Mouse (Mus musculus) MEL (cell line): ENCODE results near the gene Polr3b. TPM values are rescaled to one million over a fixed set of nuclear protein-coding genes. Genes with fewer than 3 reads are reported as not detected.

Source experiments
- DNase-seq: peaks from one replicate; pipeline ENCODE4 v3.0.0; 2011; ENCODE audit warnings: low read depth, low spot score
- H3K27ac ChIP-seq: 2 replicates; pipeline ENCODE4 v1.5.1; 2012; ENCODE audit warnings: low read depth, mild to moderate bottlenecking, control low read depth, low read length, moderate library complexity; ENCODE audit not compliant: control insufficient read depth
- H3K27me3 ChIP-seq, 2 experiments: fragments of 150-350 bp in 1 of 2; sonication (generic) in 1 of 2; 2 replicates each; pipeline ENCODE4 v1.6.1; 2012; ENCODE audit warnings: low read length in 2 of 2, mild to moderate bottlenecking in 2 of 2, improper control_type of control experiment in 1 of 2, moderate library complexity in 1 of 2; ENCODE audit not compliant: insufficient read depth in 2 of 2, control insufficient read depth in 1 of 2
- H3K36me3 ChIP-seq, 2 experiments: 2 replicates each; pipeline ENCODE4 v1.6.1; 2012 to 2014; ENCODE audit warnings: low read length in 2 of 2, improper control_type of control experiment in 1 of 2, inconsistent platforms in 1 of 2, mild to moderate bottlenecking in 1 of 2; ENCODE audit not compliant: insufficient read depth in 2 of 2, control insufficient read depth in 1 of 2
- H3K4me1 ChIP-seq, 2 experiments: fragments of 150-350 bp in 1 of 2; sonication (generic) in 1 of 2; 2 replicates each; pipeline ENCODE4 v1.6.1; 2012; ENCODE audit warnings: low read length in 2 of 2, improper control_type of control experiment in 1 of 2, mild to moderate bottlenecking in 1 of 2; ENCODE audit not compliant: insufficient read depth in 2 of 2, control insufficient read depth in 1 of 2
- H3K4me3 ChIP-seq, 2 experiments: fragments of 150-350 bp in 1 of 2; sonication (generic) in 1 of 2; 2 replicates each; pipeline ENCODE4 v1.5.1; 2012; ENCODE audit warnings: low read depth in 2 of 2, low read length in 2 of 2, mild to moderate bottlenecking in 2 of 2, moderate library complexity in 2 of 2, control low read depth in 1 of 2, improper control_type of control experiment in 1 of 2; ENCODE audit not compliant: control insufficient read depth in 1 of 2, insufficient read depth in 1 of 2
- H3K79me2 ChIP-seq: 2 replicates; pipeline ENCODE4 v1.6.1; 2012; ENCODE audit warnings: mild to moderate bottlenecking, low read length, moderate library complexity; ENCODE audit not compliant: control insufficient read depth, poor library complexity, insufficient read depth
- H3K9ac ChIP-seq: 2 replicates; pipeline ENCODE4 v1.6.1; 2012; ENCODE audit warnings: low read depth, mild to moderate bottlenecking, control low read depth, low read length, moderate library complexity; ENCODE audit not compliant: control insufficient read depth, poor library complexity, severe bottlenecking
- H3K9me3 ChIP-seq: fragments of 150-350 bp; sonication (generic); replicated peaks from 2 replicates; pipeline ENCODE4 v1.6.1; 2012; ENCODE audit warnings: mild to moderate bottlenecking, low read length, improper control_type of control experiment, moderate library complexity; ENCODE audit not compliant: insufficient read depth
- BHLHE40 ChIP-seq: IDR thresholded peaks from 2 replicates; pipeline ENCODE4 v1.6.1; 2012; ENCODE audit warnings: low read depth, mild to moderate bottlenecking, inconsistent platforms, low read length, improper control_type of control experiment, borderline replicate concordance
- CHD1 ChIP-seq: IDR thresholded peaks from 2 replicates; pipeline ENCODE4 v1.6.1; 2012; ENCODE audit warnings: low read depth, mild to moderate bottlenecking, inconsistent platforms, low read length, improper control_type of control experiment
- E2F4 ChIP-seq: IDR thresholded peaks from 2 replicates; pipeline ENCODE4 v1.6.1; 2011; ENCODE audit warnings: low read depth, low read length, improper control_type of control experiment, borderline replicate concordance
- ELF1 ChIP-seq: IDR thresholded peaks from 2 replicates; pipeline ENCODE4 v1.6.1; 2014; ENCODE audit warnings: low read depth, mild to moderate bottlenecking, inconsistent platforms, low read length, improper control_type of control experiment, moderate library complexity
- ETS1 ChIP-seq: IDR thresholded peaks from 2 replicates; pipeline ENCODE4 v1.6.1; 2012; ENCODE audit warnings: low read depth, mild to moderate bottlenecking, inconsistent platforms, low read length, improper control_type of control experiment, moderate library complexity
- GABPA ChIP-seq: IDR thresholded peaks from 2 replicates; pipeline ENCODE4 v1.6.1; 2012; ENCODE audit warnings: low read depth, mild to moderate bottlenecking, inconsistent platforms, low read length, improper control_type of control experiment, moderate library complexity
- JUND ChIP-seq: IDR thresholded peaks from 2 replicates; pipeline ENCODE4 v1.6.1; 2011; ENCODE audit warnings: low read depth, mild to moderate bottlenecking, improper control_type of control experiment, low read length
- MAZ ChIP-seq: IDR thresholded peaks from 2 replicates; pipeline ENCODE4 v1.6.1; 2012; ENCODE audit warnings: low read depth, mild to moderate bottlenecking, inconsistent platforms, low read length, improper control_type of control experiment
- MYC ChIP-seq: IDR thresholded peaks from 2 replicates; pipeline ENCODE4 v1.6.1; 2011; ENCODE audit warnings: low read depth, mild to moderate bottlenecking, low read length, improper control_type of control experiment, moderate library complexity
- POLR2AphosphoS2 ChIP-seq: IDR thresholded peaks from 2 replicates; pipeline ENCODE4 v1.6.1; 2011; ENCODE audit warnings: low read length, improper control_type of control experiment
- RCOR1 ChIP-seq: IDR thresholded peaks from 2 replicates; pipeline ENCODE4 v1.6.1; 2012; ENCODE audit warnings: low read depth, mild to moderate bottlenecking, inconsistent platforms, low read length, improper control_type of control experiment
- SIN3A ChIP-seq: IDR thresholded peaks from 2 replicates; pipeline ENCODE4 v1.6.1; 2012; ENCODE audit warnings: low read length, improper control_type of control experiment, inconsistent platforms
- SMC3 ChIP-seq: IDR thresholded peaks from 2 replicates; pipeline ENCODE4 v1.6.1; 2011; ENCODE audit warnings: low read depth, low read length, improper control_type of control experiment
- TAL1 ChIP-seq: IDR thresholded peaks from 2 replicates; pipeline ENCODE4 v1.6.1; 2012; ENCODE audit warnings: mild to moderate bottlenecking, inconsistent platforms, low read length, moderate library complexity, mixed read lengths
- TBP ChIP-seq: IDR thresholded peaks from 2 replicates; pipeline ENCODE4 v1.8.0; 2011; ENCODE audit warnings: low read depth, low read length, improper control_type of control experiment
- USF1 ChIP-seq: IDR thresholded peaks from 2 replicates; pipeline ENCODE4 v1.6.1; 2014; ENCODE audit warnings: low read depth, mild to moderate bottlenecking, inconsistent platforms, low read length, improper control_type of control experiment, moderate library complexity
- USF2 ChIP-seq, 2 experiments: IDR thresholded peaks; 2 replicates each; pipeline ENCODE4 v1.6.1; 2011 to 2012; ENCODE audit warnings: improper control_type of control experiment in 2 of 2, low read length in 2 of 2, borderline replicate concordance in 1 of 2, inconsistent platforms in 1 of 2, low read depth in 1 of 2, mild to moderate bottlenecking in 1 of 2; ENCODE audit not compliant: insufficient read depth in 1 of 2
- ZC3H11A ChIP-seq: IDR thresholded peaks from 2 replicates; pipeline ENCODE4 v1.6.1; 2012; ENCODE audit warnings: low read depth, mild to moderate bottlenecking, inconsistent platforms, low read length, improper control_type of control experiment
- ZKSCAN1 ChIP-seq: IDR thresholded peaks from 2 replicates; pipeline ENCODE4 v1.6.1; 2012; ENCODE audit warnings: low read depth, mild to moderate bottlenecking, inconsistent platforms, low read length, improper control_type of control experiment, moderate library complexity
- ZNF384 ChIP-seq: IDR thresholded peaks from 2 replicates; pipeline ENCODE4 v1.6.1; 2012; ENCODE audit warnings: low read depth, mild to moderate bottlenecking, inconsistent platforms, low read length, improper control_type of control experiment
- polyA plus RNA-seq, 2 experiments: library from polyadenylated mRNA; stranded (reverse) in 1 of 2; unstranded in 1 of 2; fragments of >175 nt in 1 of 2; fragments of >200 nt in 1 of 2; gene quantifications; 2 replicates each; pipeline versions ENCODE4 v1.2.1 to v1.2.4; 2012; ENCODE audit warnings: low replicate concordance in 2 of 2, low read depth in 1 of 2; ENCODE audit not compliant: insufficient read length in 2 of 2, insufficient read depth in 1 of 2, missing spikeins in 1 of 2
- total RNA-seq: library from RNA; depleted of rRNA; stranded (reverse); fragments of 300-350 nt; gene quantifications from 2 replicates; pipeline ENCODE4 v1.2.3, GENCODE M21; 2012

Polr3b gene
- total and polyA plus RNA-seq, 3 experiments: 19.8 to 24.2 TPM; not detected in 1

- H3K4me3 ChIP-seq: no peak overlapping the region
- H3K27ac ChIP-seq: no peak overlapping the region
- H3K9ac ChIP-seq: no peak overlapping the region
- H3K9me3 ChIP-seq: no peaks in the 10 kb centered on the region
- H3K27me3 ChIP-seq: peaks cover 0 to 1% of the 10 kb centered on the region in 2 experiments; a peak in 1 of 4 replicates
- H3K4me1 ChIP-seq: no peaks in the 10 kb centered on the region
- H3K36me3 ChIP-seq: no peaks in the 10 kb centered on the region
- no peak for TF ChIP-seq ELF1
- H3K79me2 ChIP-seq: no peaks in the 10 kb centered on the region
- DNase-seq: no peak
These were observed 136.0 kb downstream of the Polr3b start for GRCm38 (mm10) chr10:84758200-84758468.

DNA sequence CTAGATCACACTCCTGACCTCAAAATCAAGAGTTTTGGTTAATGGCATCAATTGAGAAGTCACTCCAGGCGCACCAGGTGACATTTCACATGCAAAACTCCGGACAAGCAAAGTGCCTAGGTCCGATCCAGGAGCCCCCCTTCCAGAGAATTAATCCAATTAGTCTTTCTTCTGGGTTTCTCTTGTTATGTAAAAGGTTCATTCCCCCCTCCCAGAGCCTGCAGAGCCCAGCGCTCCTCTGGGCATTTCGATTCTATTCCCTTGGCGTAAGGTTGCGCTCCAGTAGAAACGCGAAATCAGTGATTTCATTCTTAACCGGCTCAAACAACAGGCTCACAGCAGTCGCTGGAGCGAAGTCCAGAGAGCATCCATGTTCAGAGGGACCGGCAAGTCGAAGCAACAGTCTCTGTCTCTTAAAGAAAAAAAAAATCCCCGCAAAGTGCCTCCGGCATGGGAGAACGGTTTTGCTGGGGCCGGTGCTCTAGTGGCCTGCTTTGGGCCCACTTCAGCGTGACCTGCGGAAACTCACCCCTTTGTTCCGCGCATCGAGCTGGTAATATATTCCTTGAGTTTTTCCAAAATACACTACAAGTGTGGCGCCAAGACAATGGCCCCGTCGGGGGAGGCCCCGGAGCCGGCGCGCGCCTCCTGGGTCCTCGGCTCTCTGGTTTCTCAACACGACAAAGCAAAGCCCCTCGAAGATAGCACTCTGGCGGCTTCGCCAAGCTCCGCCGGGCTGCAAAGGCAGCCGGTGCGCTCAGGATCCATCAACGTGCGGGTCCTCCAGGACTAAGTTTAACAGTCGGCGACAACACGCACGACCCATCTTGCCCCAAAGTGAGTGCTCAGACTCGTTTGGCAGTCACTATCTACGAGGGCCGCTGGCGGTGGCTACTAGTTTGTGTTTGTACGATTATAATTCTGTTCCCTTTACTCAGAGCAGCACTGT is 136.7 kb downstream of the Polr3b start:
- no peaks in the 10 kb centered on the region for H3K36me3 ChIP-seq
- H3K4me1 ChIP-seq: no peaks in the 10 kb centered on the region
- H3K9me3 ChIP-seq: no peaks in the 10 kb centered on the region
- peaks cover 0 to 1% of the 10 kb centered on the region in 2 experiments; a peak in 1 of 4 replicates for H3K27me3 ChIP-seq
- no peak overlapping the region for H3K4me3 ChIP-seq
- H3K9ac ChIP-seq: no peak overlapping the region
- no peaks in the 10 kb centered on the region for H3K79me2 ChIP-seq
- H3K27ac ChIP-seq: no peak overlapping the region
- DNase-seq: no peak
- no peak for TF ChIP-seq ZC3H11A
- TF ChIP-seq GABPA: no peak
- no peak for TF ChIP-seq POLR2AphosphoS2
- no peak for TF ChIP-seq ZKSCAN1
- no peak for TF ChIP-seq BHLHE40
- TF ChIP-seq USF1: no peak
- no peak for TF ChIP-seq MAZ
- no peak for TF ChIP-seq E2F4
- TF ChIP-seq TAL1: no peak
- TF ChIP-seq ZNF384: no peak
- TF ChIP-seq SIN3A: no peak
- TF ChIP-seq TBP: no peak
- TF ChIP-seq MYC: no peak
- TF ChIP-seq SMC3: no peak
- TF ChIP-seq CHD1: no peak
- TF ChIP-seq JUND: no peak
- no peak for TF ChIP-seq ETS1
- TF ChIP-seq USF2 (IDR thresholded peaks at IDR 0.05; ENCODE audit: borderline replicate concordance in 1 of 2, insufficient read depth in 1 of 2, low read depth in 1 of 2, low read length in 2 of 2): no peak
- no peak for TF ChIP-seq RCOR1
- TF ChIP-seq, all 39 proteins: peak for 0
